Mouse (Mus musculus) lung, postnatal 0 days (tissue): ENCODE measurements around the gene Atp12a.

Experiments
- CTCF ChIP-seq: IDR thresholded peaks from 2 replicates; pipeline ENCODE4 v1.5.1; 2016; ENCODE audit warnings: antibody characterized with exemption, mild to moderate bottlenecking
- EP300 ChIP-seq: IDR thresholded peaks from 2 replicates; pipeline ENCODE4 v1.6.1; 2016; ENCODE audit warnings: antibody characterized with exemption, mild to moderate bottlenecking, control low read depth

DNA sequence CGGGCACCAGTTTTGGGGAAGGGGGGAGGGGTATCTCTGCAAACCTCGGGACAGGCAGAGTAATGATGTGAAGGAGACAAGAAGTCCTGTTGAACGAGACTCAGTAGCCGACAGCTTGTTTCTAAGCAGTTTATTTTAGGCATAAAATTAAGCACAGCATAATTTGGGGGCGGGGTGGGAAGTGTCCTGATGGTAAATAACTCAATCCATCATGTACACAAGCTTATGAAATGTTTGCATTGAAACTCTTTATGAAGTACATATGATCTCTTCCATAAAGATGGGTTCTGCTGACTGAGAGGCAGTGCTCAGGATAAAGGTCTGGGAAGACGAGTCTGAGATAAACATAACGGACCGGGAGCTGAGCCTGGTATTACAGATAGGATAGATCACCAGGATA is 9.5 kb upstream of the Atp12a start:
- TF ChIP-seq EP300 (no peak), CTCF (no peak)
